Mouse (Mus musculus) hindbrain, postnatal 0 days (tissue): Measurements from ENCODE around the gene Fbl. TPM values are rescaled to one million over a fixed set of nuclear protein-coding genes. Genes with fewer than 3 reads are reported as not detected.

ENCODE experiments used
- ATAC-seq: fragments of 200-750 bp; cut with Nextera tagmentation; 2 replicates; pipeline ENCODE4 v1.8.0; 2017; ENCODE audit warnings: mild to moderate bottlenecking, moderate TSS enrichment, moderate library complexity
- DNase-seq: peaks from one replicate; pipeline ENCODE4 v3.0.0-alpha.2; 2015; ENCODE audit warnings: low spot score
- H3K27ac ChIP-seq: fragments of 300-500 bp; sonication (generic); 2 replicates; pipeline ENCODE4 v1.5.1; 2014; ENCODE audit warnings: mild to moderate bottlenecking
- H3K27me3 ChIP-seq: fragments of 300-500 bp; sonication (generic); 2 replicates; pipeline ENCODE4 v1.6.1; 2014; ENCODE audit warnings: low read length, mixed read lengths; ENCODE audit not compliant: insufficient read depth
- H3K36me3 ChIP-seq: fragments of 300-500 bp; sonication (generic); 2 replicates; pipeline ENCODE4 v1.6.1; 2014; ENCODE audit warnings: low read length, mixed read lengths; ENCODE audit not compliant: insufficient read depth
- H3K4me1 ChIP-seq: fragments of 300-500 bp; sonication (generic); 2 replicates; pipeline ENCODE4 v1.6.1; 2014; ENCODE audit warnings: antibody characterized with exemption, low read length, mixed read lengths; ENCODE audit not compliant: insufficient read depth
- H3K4me2 ChIP-seq: fragments of 300-500 bp; sonication (generic); 2 replicates; pipeline ENCODE4 v1.6.1; 2014; ENCODE audit warnings: low read depth, mild to moderate bottlenecking, low read length, moderate library complexity, mixed read lengths
- H3K4me3 ChIP-seq: fragments of 300-500 bp; sonication (generic); 2 replicates; pipeline ENCODE4 v1.5.1; 2014; ENCODE audit warnings: low read length
- H3K9ac ChIP-seq: fragments of 300-500 bp; sonication (generic); replicated peaks from 2 replicates; pipeline ENCODE4 v1.6.1; 2014; ENCODE audit warnings: mild to moderate bottlenecking, low read length, moderate library complexity, mixed read lengths
- H3K9me3 ChIP-seq: fragments of 300-500 bp; sonication (generic); 2 replicates; pipeline ENCODE4 v1.6.1; 2016; ENCODE audit warnings: low read length, mixed read lengths
- CTCF ChIP-seq: IDR thresholded peaks from 2 replicates; pipeline ENCODE4 v1.5.1; 2016; ENCODE audit warnings: antibody characterized with exemption, control low read depth, low read depth
- WGBS: fragments of 180-500 bp; shearing (Covaris S2); extraction: QIAGEN DNeasy Blood & Tissue Kit; methylation state at CpG from one replicate; pipeline ENCODE4 v1.1.7; 2014; 5-methylcytosine and 5-hydroxymethylcytosine counted together
- polyA plus RNA-seq: library from polyadenylated mRNA; unstranded; fragments of >200 nt; fragmentation: Nextera tagmentation; extraction: Ambion mirVana; gene quantifications from 2 replicates; pipeline ENCODE4 v1.2.1, GENCODE M21; 2015
- total RNA-seq: library from RNA; depleted of rRNA; stranded (reverse); fragments of >200 nt; gene quantifications from 2 replicates; pipeline ENCODE4 v1.2.3, GENCODE M21; 2014

Gene Fbl
- total and polyA plus RNA-seq, 2 experiments from 2014 or later: 23.5 to 70.7 TPM

DNA sequence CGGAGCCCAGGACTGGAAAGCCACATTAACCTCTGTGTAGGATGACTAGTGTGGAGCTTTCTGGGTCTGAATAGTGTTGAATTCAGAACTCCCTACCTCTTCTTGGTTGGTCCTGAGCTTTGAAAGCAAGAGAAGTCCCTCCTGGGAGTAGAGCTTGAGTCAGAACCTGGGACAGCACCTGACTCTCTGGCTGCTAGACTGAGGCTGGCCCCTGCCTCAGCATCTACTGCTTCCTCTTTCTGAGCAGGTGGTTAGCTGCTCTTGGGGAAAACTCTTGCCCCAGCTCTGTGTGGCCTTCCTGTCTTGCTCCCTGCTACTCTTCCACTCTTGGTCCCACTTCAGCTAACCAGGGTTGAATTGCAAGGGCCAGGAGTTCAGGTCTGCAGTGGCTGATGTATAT is 22.4 kb downstream of the Fbl start:
- TF ChIP-seq CTCF: no peak
- H3K9ac ChIP-seq: no peak overlapping the region
- H3K4me1 ChIP-seq: no peaks in the 10 kb centered on the region
- H3K27ac ChIP-seq: no peak overlapping the region
- DNase-seq (no peak), ATAC-seq (no peak)
- WGBS: 100% methylated on average over 1 of the region's 1 CpGs
- H3K4me2 ChIP-seq: no peak overlapping the region
- peaks cover 46% of the 10 kb centered on the region for H3K36me3 ChIP-seq
- H3K27me3 ChIP-seq: no peaks in the 10 kb centered on the region
- H3K4me3 ChIP-seq: no peak overlapping the region
- H3K9me3 ChIP-seq: no peaks in the 10 kb centered on the region

GRCm38 (mm10) chr7:28195414-28196098 is 26.0 kb downstream of the Fbl start:
- Histone ChIP-seq H3K36me3 (peaks cover 27% of the 10 kb centered on the region; the same call in 1 of the 2 replicates), H3K4me3 (no peak overlapping the region), H3K4me2 (no peak overlapping the region), H3K9ac (no peak overlapping the region), H3K27me3 (no peaks in the 10 kb centered on the region), H3K9me3 (no peaks in the 10 kb centered on the region), H3K4me1 (no peaks in the 10 kb centered on the region), H3K27ac (no peak overlapping the region)
- no peak for DNase-seq
- no peak for ATAC-seq
- WGBS: 84% methylated on average over 5 of the region's 5 CpGs
- no peak for TF ChIP-seq CTCF

- no peak overlapping the region for H3K4me3 ChIP-seq
- no peak for TF ChIP-seq CTCF
- WGBS: 60% methylated on average over 14 of the region's 14 CpGs
- 0 out of 2 replicates have a peak, but pooled peaks cover 18% of the 10 kb centered on the region for H3K36me3 ChIP-seq
- no peaks in the 10 kb centered on the region for H3K9me3 ChIP-seq
- no peak overlapping the region for H3K4me2 ChIP-seq
- no peaks in the 10 kb centered on the region for H3K4me1 ChIP-seq
- DNase-seq (no peak), ATAC-seq (no peak)
- no peaks in the 10 kb centered on the region for H3K27me3 ChIP-seq
- H3K27ac ChIP-seq: no peak overlapping the region
- no peak overlapping the region for H3K9ac ChIP-seq
Observed at GRCm38 (mm10) chr7:28196528-28196927, 27.0 kb downstream of the Fbl start.

DNA sequence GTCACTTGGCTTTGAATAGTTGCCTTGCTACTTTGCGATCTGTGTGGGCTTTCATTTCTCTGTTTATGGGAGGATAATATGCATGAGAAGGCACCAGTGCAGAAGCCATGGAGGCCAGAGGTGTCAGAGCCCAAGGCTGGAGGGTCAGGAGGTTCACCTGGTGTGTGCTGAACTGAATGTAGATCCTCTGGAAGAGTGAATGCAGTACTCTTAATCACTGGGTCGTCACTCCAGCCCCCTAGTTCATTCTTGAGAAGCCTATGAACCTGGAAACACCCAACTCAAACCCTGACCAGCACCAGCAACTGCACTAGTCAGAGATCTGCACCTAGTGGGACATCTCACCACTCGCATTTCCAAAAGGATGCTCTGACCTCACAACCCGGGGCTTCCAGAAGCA is 29.5 kb downstream of the Fbl start:
- Histone ChIP-seq H3K4me3 (no peak overlapping the region), H3K36me3 (0 out of 2 replicates have a peak, but pooled peaks cover 6% of the 10 kb centered on the region), H3K4me1 (no peaks in the 10 kb centered on the region), H3K27me3 (no peaks in the 10 kb centered on the region), H3K9ac (no peak overlapping the region), H3K27ac (no peak overlapping the region), H3K9me3 (no peaks in the 10 kb centered on the region), H3K4me2 (no peak overlapping the region)
- no peak for TF ChIP-seq CTCF
- DNase-seq (no peak), ATAC-seq (no peak)
- 80% methylated on average over 4 of the region's 4 CpGs for WGBS

DNA sequence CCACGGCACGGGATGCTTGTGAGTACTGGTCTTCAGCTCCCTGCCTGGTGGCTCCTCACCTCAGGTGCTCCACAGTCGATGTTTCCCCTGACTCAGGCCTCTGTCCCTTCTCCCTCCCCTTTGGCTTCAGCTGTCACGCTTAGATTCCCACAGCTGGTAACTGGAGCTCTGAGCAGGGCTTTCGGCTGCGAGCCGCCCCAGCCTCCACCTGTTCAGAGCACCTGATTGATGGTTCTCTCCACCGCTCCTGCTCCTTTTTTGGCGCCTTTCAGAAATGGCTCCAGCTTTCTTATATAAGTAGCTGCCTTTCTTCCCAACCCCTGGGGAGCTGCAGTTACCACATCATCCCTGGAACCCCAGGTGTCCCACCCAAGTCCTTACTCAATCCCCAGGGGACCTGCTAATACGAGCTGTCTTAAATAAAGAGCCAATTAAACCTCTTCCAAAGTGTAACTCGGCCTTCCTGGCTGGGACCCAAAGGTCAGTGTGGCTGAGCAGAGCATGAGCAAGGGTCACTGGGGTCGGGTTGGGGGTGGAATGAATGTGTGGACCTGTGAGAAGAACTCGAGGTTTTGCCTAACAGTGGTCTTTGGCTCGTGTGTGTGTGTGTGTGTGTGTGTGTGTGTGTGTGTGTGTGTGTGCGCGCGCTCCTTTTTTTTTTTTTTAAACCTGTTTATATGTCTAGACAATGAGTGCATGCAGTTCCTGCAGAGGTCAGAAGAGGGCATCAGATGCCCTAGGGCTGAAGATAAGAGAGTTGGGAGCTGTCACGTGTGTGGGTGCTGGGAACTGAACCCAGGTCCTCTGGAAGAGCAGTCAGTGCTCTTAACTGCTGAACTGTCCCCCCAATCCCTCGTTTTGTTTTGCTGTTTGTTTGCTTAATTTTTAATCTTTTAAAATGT is 33.9 kb downstream of the Fbl start:
- no peak overlapping the region for H3K4me3 ChIP-seq
- no peak overlapping the region for H3K9ac ChIP-seq
- no peaks in the 10 kb centered on the region for H3K4me1 ChIP-seq
- TF ChIP-seq CTCF: no peak
- 0 out of 2 replicates have a peak, but pooled peaks cover 2% of the 10 kb centered on the region for H3K36me3 ChIP-seq
- WGBS: 61% methylated on average over 19 of the region's 19 CpGs
- no peak overlapping the region for H3K27ac ChIP-seq
- DNase-seq (no peak), ATAC-seq (no peak)
- no peak overlapping the region for H3K4me2 ChIP-seq
- H3K9me3 ChIP-seq: no peaks in the 10 kb centered on the region
- H3K27me3 ChIP-seq: no peaks in the 10 kb centered on the region

DNA sequence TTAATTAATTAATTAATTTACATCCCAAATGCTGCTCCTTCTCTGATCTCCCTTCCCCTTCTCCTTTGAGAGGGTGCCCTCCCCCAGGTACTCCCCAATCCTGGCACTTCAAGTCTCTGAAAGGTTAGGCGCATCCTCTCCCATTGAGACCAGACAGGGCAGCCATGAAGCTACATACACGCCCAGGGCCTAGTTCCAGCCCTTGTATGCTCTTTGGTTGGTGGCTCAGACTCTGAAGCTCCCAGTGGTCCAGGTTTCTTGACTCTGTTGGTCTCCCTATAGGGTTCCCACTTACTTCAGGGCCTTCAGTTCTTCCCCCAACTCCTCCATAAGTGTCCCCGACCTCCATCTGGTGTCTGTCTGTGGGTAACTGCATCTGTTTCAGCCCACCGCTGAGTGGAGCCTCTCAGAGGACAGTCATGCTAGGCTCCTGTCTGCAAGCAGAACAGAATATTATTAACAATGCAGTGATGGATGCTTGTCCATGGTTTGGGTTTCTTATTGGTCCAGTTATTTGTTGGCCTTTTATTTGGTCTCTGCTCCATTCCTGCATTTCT is 36.6 kb downstream of the Fbl start:
- H3K9me3 ChIP-seq: no peaks in the 10 kb centered on the region
- no peak overlapping the region for H3K9ac ChIP-seq
- ATAC-seq: no peak
- no peak overlapping the region for H3K27ac ChIP-seq
- DNase-seq: no peak
- TF ChIP-seq CTCF: no peak
- H3K4me3 ChIP-seq: no peak overlapping the region
- no peak overlapping the region for H3K4me2 ChIP-seq
- H3K27me3 ChIP-seq: no peaks in the 10 kb centered on the region
- no peaks in the 10 kb centered on the region for H3K36me3 ChIP-seq
- 68% methylated on average over 4 of the region's 4 CpGs for WGBS
- H3K4me1 ChIP-seq: no peaks in the 10 kb centered on the region
